Mouse (Mus musculus) lung, postnatal 0 days (tissue): ENCODE data around the gene Adra2b. TPM values are rescaled to one million over a fixed set of nuclear protein-coding genes. Genes with fewer than 3 reads are reported as not detected.

ENCODE experiments used
- ATAC-seq: fragments of 200-750 bp; cut with Nextera tagmentation; 2 replicates; pipeline ENCODE4 v1.8.0; 2017; ENCODE audit warnings: moderate library complexity
- DNase-seq: peaks from one replicate; pipeline ENCODE4 v3.0.0-alpha.2; 2016; ENCODE audit warnings: low spot score
- H3K27ac ChIP-seq: fragments of 300-500 bp; sonication (generic); 2 replicates; pipeline ENCODE4 v1.5.1; 2014; ENCODE audit warnings: antibody characterized with exemption, mild to moderate bottlenecking, low read length, mixed read lengths
- H3K27me3 ChIP-seq: fragments of 300-500 bp; sonication (generic); replicated peaks from 2 replicates; pipeline ENCODE4 v1.6.1; 2014; ENCODE audit warnings: low read length, mixed read lengths; ENCODE audit not compliant: insufficient read depth
- H3K36me3 ChIP-seq: fragments of 300-500 bp; sonication (generic); 2 replicates; pipeline ENCODE4 v1.6.1; 2014; ENCODE audit warnings: low read length, mixed read lengths; ENCODE audit not compliant: insufficient read depth
- H3K4me1 ChIP-seq: fragments of 300-500 bp; sonication (generic); 2 replicates; pipeline ENCODE4 v1.6.1; 2014; ENCODE audit warnings: antibody characterized with exemption, low read depth, low read length, mixed read lengths; ENCODE audit not compliant: insufficient read depth
- H3K4me2 ChIP-seq: fragments of 300-500 bp; sonication (generic); replicated peaks from 2 replicates; pipeline ENCODE4 v1.6.1; 2014; ENCODE audit warnings: low read depth, mild to moderate bottlenecking, low read length, moderate library complexity, mixed read lengths
- H3K4me3 ChIP-seq: fragments of 300-500 bp; sonication (generic); 2 replicates; pipeline ENCODE4 v1.5.1; 2014; ENCODE audit warnings: low read depth, low read length
- H3K9ac ChIP-seq: fragments of 300-500 bp; sonication (generic); replicated peaks from 2 replicates; pipeline ENCODE4 v1.6.1; 2014; ENCODE audit warnings: low read depth, mild to moderate bottlenecking
- H3K9me3 ChIP-seq: fragments of 300-500 bp; sonication (generic); 2 replicates; pipeline ENCODE4 v1.6.1; 2016; ENCODE audit warnings: low read length, mixed read lengths
- CTCF ChIP-seq: IDR thresholded peaks from 2 replicates; pipeline ENCODE4 v1.5.1; 2016; ENCODE audit warnings: antibody characterized with exemption, mild to moderate bottlenecking
- EP300 ChIP-seq: IDR thresholded peaks from 2 replicates; pipeline ENCODE4 v1.6.1; 2016; ENCODE audit warnings: antibody characterized with exemption, mild to moderate bottlenecking, control low read depth
- WGBS: fragments of 180-500 bp; shearing (Covaris S2); extraction: QIAGEN DNeasy Blood & Tissue Kit; methylation state at CpG from one replicate; pipeline ENCODE4 v1.1.7; 2014; 5-methylcytosine and 5-hydroxymethylcytosine counted together
- polyA plus RNA-seq: library from polyadenylated mRNA; unstranded; fragments of >200 nt; fragmentation: Nextera tagmentation; extraction: Ambion mirVana; gene quantifications from 2 replicates; pipeline ENCODE4 v1.2.1, GENCODE M21; 2015

Gene Adra2b
- 0.10 and 0.30 TPM in 2 replicates for polyA plus RNA-seq

DNA sequence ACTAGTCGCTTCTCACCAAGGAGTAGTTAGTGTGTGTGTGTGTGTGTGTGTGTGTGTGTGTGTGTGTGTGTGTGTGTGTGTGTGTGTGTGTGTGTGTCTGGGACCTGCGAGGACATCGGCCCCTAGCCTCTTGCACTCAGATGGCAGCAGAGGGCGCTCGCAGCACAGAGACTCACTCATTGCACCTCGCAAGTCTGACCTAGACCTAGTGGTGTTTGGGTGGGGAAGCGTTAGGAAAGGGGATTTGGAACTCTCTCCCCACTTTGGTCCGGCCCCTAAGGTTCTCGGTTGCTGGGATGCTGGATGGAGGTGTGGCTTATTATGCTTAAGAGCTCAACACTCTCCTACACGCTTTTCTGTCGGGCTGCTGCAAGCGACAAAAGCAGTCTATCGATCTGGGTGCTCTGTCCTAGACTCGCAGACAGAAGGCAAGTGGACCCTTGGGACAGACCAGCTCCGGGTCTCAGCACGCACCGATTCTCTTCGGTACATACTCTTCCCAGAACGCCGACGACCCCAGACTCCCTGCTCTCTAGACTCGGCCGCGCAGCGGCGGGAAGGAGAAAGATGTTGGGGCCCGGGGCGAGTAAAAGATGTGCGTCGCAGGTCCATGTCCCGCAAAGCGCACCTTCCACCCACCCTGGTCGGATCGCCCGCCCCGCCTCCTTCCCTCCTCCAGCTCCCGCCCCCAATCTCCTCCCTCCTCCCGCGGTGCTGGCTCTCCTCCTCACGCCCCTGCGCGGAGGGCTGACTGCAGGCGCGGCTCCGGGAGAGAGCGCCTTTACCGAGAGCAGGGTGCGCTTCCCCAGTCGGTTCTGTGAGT, at the start of gene Adra2b:
Gene Adra2b (plus strand): TSS at position 750 of the 823 bp plus-strand sequence.
- TF ChIP-seq EP300 (no peak), CTCF (peak; percentile 86)
- peak within 1 kb of the TSS; percentile 57 for H3K4me2 ChIP-seq
- peak within 1 kb of the TSS; percentile 37 for H3K4me3 ChIP-seq
- WGBS: 1% methylated on average over 35 of the region's 49 CpGs
- peak; percentile 82 for ATAC-seq
- H3K27ac ChIP-seq: no peak within 1 kb of the TSS
- DNase-seq: peak; percentile 80
- no peaks in the 10 kb centered on the region for H3K9me3 ChIP-seq
- H3K36me3 ChIP-seq: no peaks in the 10 kb centered on the region
- peak within 1 kb of the TSS; percentile 16; the same call in 1 of the 2 replicates for H3K9ac ChIP-seq
- H3K4me1 ChIP-seq: peaks cover 4% of the 10 kb centered on the region; the same call in 1 of the 2 replicates
- peaks cover 46% of the 10 kb centered on the region for H3K27me3 ChIP-seq

- WGBS: 59% methylated on average over 4 of the region's 4 CpGs
- ATAC-seq (peak; percentile 72), DNase-seq (peak; percentile 31)
Measured at GRCm38 (mm10) chr2:127313878-127314277, 49.1 kb upstream of the Adra2b start.

DNA sequence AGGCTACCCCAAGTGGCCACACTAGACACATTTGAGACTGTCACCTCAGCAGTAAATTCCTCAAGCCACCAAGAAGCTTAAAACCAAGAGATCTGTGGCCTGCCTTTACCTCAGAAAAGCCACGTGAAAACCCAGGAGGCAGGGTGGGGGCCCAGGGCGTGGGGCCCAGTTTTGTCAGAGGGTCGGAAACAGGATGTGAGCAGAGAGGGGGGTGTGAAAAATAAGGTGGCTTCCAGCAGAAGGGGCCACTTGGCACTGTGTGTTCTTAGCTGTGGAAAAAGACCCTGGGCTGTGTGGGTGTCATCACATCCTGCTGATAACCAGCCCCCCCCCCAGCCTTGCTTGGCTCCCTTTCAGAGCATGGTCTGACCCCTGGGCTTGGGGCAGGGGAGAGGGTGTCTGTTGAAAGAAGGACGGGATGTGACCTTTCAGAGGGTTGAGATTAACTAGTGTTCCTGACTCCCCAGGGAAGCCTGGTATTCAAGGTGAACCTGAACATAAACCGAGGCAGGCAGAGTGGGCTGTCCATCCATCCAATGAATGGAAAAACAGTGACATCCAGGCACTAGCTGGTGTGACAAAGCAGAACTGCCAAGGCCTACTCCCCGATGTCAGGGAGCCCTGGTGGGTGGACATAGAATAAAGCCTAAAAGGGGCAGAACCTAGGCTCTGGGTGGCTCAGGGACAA, 48.4 kb upstream of the Adra2b start:
- H3K27ac ChIP-seq: no peak overlapping the region
- ATAC-seq (peak; percentile 56), DNase-seq (no peak)
- H3K36me3 ChIP-seq: no peaks in the 10 kb centered on the region
- no peak overlapping the region for H3K4me3 ChIP-seq
- TF ChIP-seq CTCF (no peak), EP300 (no peak)
- H3K4me2 ChIP-seq: no peak overlapping the region
- H3K27me3 ChIP-seq: no peaks in the 10 kb centered on the region
- WGBS: 52% methylated on average over 6 of the region's 6 CpGs
- no peak overlapping the region for H3K9ac ChIP-seq
- no peaks in the 10 kb centered on the region for H3K4me1 ChIP-seq
- H3K9me3 ChIP-seq: no peaks in the 10 kb centered on the region

More at GRCm38 (mm10) chr2:127313878-127314277, 49.1 kb upstream of the Adra2b start:
- H3K4me1 ChIP-seq: no peaks in the 10 kb centered on the region
- no peak overlapping the region for H3K27ac ChIP-seq
- no peaks in the 10 kb centered on the region for H3K9me3 ChIP-seq
- H3K4me3 ChIP-seq: no peak overlapping the region
- TF ChIP-seq CTCF (peak; percentile 54), EP300 (0 out of 2 replicates have a peak, but pooled peaks have one; percentile 15)
- no peaks in the 10 kb centered on the region for H3K36me3 ChIP-seq
- H3K4me2 ChIP-seq: no peak overlapping the region
- H3K27me3 ChIP-seq: no peaks in the 10 kb centered on the region
- H3K9ac ChIP-seq: no peak overlapping the region

- ATAC-seq: no peak
- no peak overlapping the region for H3K4me3 ChIP-seq
- no peaks in the 10 kb centered on the region for H3K9me3 ChIP-seq
- H3K4me2 ChIP-seq: no peak overlapping the region
- WGBS: 92% methylated on average over 1 of the region's 1 CpGs
- H3K27me3 ChIP-seq: no peaks in the 10 kb centered on the region
- no peak for DNase-seq
- H3K27ac ChIP-seq: no peak overlapping the region
- no peaks in the 10 kb centered on the region for H3K36me3 ChIP-seq
- TF ChIP-seq EP300 (no peak), CTCF (no peak)
- H3K9ac ChIP-seq: no peak overlapping the region
- H3K4me1 ChIP-seq: no peaks in the 10 kb centered on the region
Measured at GRCm38 (mm10) chr2:127315155-127315470, 47.9 kb upstream of the Adra2b start.

- Histone ChIP-seq H3K9me3 (no peaks in the 10 kb centered on the region), H3K27me3 (no peaks in the 10 kb centered on the region), H3K9ac (no peak overlapping the region), H3K36me3 (no peaks in the 10 kb centered on the region), H3K27ac (no peak overlapping the region), H3K4me3 (no peak overlapping the region), H3K4me1 (no peaks in the 10 kb centered on the region), H3K4me2 (no peak overlapping the region)
- no peak for TF ChIP-seq CTCF
- TF ChIP-seq EP300: no peak
- DNase-seq (no peak), ATAC-seq (no peak)
- WGBS: 68% methylated on average over 5 of the region's 5 CpGs
Measured at GRCm38 (mm10) chr2:127316431-127316830, 46.6 kb upstream of the Adra2b start.

DNA sequence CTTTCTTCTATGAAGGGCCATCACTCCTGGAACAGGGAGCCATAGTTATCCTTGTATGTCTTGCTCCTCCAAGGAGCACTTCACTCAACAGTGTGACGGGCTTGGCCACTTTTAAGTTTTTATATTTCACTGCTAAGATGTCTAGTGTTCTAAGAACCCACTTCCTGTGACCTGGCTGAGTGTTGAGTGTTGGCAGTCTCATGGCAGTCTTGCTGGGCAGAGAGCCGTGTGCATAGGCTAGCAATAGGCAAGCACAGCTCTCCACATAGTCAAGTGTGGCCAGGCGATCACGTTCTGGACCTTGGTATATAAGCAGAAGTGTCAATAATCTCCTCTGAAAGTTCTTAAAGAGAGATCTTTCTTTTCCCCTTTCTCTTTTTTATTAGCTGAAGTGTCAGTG, 44.9 kb upstream of the Adra2b start:
- 58% methylated on average over 4 of the region's 4 CpGs for WGBS
- H3K27me3 ChIP-seq: no peaks in the 10 kb centered on the region
- no peaks in the 10 kb centered on the region for H3K9me3 ChIP-seq

More for the DNA sequence above, 44.9 kb upstream of the Adra2b start:
- TF ChIP-seq CTCF: no peak
- TF ChIP-seq EP300: no peak
- no peak overlapping the region for H3K9ac ChIP-seq
- DNase-seq: no peak
- no peaks in the 10 kb centered on the region for H3K4me1 ChIP-seq
- no peak overlapping the region for H3K4me2 ChIP-seq
- no peak overlapping the region for H3K4me3 ChIP-seq
- H3K27ac ChIP-seq: no peak overlapping the region
- ATAC-seq: no peak
- no peaks in the 10 kb centered on the region for H3K36me3 ChIP-seq
